Mouse (Mus musculus) frontal cortex, adult (tissue): ENCODE measurements around the gene Clec16a.

ENCODE experiments used
- ATAC-seq: cut with Nextera tagmentation; 2 replicates; pipeline ENCODE4 v1.9.2; 2017; ENCODE audit warnings: mild to moderate bottlenecking, moderate library complexity, mixed read lengths; ENCODE audit not compliant: low TSS enrichment

Clec16a gene

DNA sequence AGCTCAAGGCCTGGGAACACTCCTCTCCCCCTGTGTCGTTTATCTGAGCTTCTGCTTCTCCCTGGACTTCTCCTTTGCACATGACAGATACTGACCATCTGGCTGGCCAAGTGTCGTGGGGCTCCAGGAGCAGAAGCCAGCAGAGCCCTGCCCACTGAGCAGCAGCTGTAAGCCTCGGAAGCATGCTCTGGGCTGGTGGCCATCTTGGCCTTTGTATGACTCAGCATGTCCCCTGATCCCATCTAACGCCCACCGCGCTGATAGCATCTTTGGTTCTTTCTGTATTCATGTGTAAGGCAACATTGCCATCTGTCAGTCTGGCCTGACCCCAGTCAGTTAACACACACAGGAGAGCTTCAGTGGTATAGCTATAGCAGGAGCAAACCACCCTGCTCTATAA, 174.8 kb downstream of the Clec16a start:
- no peak for ATAC-seq

DNA sequence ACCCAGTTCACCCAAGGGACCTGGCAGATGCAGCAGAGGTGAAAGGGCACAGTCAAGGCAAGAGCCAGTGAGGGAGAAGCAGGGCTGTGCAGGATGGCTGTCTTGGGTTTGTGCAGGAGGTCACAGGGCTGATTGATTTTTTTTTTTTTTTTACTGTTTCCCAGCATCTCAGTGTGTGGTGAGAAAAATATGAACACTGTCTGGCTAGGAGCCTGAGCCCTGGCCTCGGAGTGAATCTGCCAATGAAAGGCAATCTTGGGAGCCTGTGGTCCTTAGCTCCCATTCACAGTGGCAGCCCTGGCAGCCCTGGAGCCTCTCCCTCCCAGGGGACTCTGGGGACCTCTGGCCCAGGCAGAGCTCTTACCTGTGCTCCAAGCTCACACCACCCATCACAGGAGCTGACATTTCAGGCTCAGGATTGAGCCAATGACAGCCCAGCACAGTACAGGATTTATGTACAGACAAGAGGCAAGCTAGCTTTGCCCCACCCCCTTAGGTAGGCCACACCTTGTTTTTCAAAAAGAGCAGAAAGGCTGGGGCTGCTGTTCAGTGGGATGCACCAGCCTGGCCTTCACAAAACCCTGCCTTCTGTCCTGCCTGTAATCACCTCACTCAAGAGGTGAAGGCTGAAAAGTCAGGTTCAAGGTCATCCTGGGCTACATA, 177.9 kb downstream of the Clec16a start:
- ATAC-seq: no peak

DNA sequence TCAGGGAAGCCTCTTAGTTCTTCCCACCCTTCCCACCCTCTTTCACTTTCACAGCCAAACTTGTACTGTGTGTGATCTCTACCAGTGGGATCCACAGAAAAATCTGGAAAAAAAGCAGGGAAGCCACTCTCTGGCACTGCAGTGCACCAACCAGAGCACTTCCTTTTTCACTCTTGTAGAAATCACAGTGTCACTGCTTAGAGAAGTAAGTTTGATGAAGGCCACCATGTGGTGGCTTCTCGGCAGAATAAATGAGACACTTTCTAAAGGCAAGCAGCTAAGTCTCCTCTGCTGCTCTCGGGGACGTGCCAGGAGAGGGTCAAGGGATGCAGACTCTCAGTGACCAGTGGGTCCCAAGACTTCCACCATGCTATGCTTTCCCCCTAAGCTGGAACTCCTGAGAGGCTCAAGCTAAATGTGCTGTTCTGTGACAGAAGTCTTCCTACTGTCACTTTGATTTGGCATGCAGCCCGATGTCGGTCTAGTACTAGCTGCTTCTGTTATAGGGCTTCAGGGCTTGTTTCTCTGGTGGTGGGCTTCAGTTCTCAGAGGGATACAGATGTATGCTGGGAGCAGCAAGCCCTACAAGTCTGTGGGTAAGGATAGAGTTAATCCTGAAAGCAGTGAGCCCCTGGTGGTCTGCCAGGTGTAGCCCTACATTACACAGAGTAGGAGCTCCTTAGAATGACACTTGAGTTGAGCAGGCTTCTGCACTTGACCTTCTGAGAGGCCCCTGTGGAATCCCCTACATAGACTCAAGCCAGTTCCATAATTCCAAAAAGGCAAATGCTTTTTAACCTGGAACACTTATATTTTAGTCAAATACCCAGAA, 178.9 kb downstream of the Clec16a start:
- no peak for ATAC-seq

GRCm38 (mm10) chr16:10725156-10725555, 180.0 kb downstream of the Clec16a start:
- ATAC-seq: no peak

DNA sequence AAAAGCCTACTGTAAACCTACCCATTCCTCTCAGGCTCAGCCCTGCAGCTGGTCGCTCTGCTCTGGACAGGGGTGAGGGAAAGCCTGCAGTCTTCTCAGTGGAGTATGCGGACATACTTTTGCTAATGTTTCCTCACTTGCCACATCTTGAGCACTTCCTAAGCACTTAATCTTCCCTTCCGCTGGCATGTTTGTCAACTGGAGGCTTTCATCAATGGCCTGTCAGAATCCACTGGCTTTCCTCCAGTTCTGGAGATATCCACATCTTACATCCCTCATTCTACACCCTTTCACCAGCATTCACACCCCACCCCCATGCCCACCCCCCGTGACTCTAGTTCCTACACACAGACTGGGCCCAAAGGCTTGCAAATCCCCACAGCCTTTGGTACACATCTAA, 182.5 kb downstream of the Clec16a start:
- ATAC-seq: no peak

GRCm38 (mm10) chr16:10728886-10729285, 183.7 kb downstream of the Clec16a start:
- no peak for ATAC-seq

GRCm38 (mm10) chr16:10730941-10731340, 185.8 kb downstream of the Clec16a start:
- no peak for ATAC-seq

GRCm38 (mm10) chr16:10731785-10732184, 186.6 kb downstream of the Clec16a start:
- no peak for ATAC-seq

GRCm38 (mm10) chr16:10732421-10732820, 187.3 kb downstream of the Clec16a start:
- ATAC-seq: no peak

DNA sequence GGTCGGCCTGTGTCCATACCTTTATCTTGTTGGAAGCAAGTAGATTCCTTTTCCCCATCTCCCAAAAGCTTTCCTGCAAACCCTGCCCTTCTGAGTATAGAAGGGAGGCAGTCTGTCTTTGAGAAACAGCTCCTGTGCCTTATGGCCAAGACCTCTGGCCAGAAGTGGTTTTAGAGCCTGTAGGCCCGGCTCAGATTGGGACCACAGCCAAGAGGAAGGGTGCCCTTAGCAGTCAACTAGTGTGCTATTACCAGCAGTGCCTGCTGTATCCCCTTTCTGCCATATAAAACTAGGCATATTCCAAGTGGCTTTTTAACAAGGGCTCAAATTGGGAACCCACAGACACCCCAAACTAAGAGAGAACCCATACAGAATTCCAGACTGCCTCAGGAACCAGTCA, 190.6 kb downstream of the Clec16a start:
- no peak for ATAC-seq

DNA sequence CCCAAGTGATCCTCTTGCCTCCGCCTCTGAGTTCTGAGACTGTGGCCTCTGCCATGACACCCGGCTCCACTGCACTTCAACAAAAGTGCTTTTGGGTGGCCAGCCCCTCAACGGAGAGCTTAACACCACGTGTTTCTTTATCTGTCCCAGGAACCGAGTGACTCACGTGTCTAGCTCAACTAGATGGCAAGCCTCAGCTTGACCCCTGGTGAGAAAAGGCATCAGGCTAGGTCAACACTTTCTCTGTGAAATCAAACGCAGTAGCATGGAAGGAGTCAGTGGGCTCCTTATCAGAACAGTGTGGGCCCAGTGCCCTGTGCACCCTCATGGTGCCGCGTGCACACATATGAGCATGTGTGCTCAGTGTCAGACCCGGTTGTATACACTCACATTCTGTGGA, 191.2 kb downstream of the Clec16a start:
- ATAC-seq: no peak

GRCm38 (mm10) chr16:10737571-10737970, 192.4 kb downstream of the Clec16a start:
- no peak for ATAC-seq

DNA sequence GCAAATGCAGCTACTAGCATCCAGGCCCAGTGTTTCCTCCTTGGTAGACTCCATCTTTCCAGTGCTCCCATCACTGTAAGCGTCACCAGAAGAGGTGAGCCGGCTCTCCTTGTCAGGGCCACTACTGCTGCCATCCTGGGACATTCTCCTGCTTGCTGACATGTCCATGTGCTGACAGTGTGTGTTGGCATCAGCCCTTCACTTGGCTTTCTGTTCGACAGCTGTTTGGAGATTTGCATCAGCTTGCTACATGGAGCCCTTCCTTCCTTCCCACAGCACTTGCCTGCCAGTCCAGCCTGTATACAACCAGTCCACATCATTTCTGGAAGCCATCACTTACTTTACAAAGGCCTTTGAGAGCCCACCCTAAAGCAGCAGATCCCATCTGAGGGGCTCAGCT, 193.7 kb downstream of the Clec16a start:
- ATAC-seq: no peak

DNA sequence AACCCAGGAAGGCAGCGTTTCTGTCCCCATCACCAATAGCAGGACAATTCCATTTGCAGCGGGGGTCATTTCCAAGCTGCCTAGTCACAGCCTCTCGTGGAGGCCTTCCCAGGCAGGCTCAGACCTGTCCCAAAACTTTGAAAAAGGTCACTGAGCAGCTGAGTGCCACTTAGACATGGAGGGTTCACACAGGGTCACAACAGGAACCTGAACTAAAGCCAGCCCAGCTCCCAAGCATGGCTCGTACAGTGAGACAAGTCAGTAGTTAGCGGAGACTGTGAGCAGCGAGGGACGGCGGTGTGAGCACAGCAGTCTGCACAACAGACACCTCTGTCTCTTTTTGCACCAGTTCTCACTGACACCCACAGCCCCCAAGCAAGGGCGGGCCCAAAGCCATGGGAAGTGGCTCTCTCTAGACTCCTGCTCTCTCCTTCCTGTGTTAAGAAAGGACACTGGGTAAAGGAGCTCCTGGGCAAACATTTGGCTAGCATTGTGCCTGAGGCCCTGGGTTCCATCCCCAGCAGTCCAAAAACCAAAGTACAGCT, 194.8 kb downstream of the Clec16a start:
- peak; percentile 13; the same call in 1 of the 2 replicates for ATAC-seq

DNA sequence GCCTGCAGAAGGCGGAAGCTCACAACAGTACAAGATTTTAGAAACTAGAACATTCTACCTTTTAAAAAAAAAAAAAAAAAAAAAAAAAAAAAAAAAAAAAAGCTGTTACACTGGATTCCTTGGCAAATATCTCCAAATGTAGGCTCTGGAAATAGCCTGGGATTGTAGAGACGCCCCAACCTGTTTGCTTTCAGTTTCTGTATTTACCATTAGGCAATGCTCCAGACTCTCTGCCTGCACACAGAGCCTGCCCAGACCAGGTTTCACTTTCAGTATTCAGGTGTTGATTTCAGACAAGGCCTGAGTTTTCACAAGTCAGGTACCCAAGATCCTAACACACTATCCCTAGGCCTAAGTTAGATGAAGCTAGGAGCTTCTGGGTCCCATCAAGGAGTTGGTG, 195.9 kb downstream of the Clec16a start:
- 0 out of 2 replicates have a peak, but pooled peaks have one; percentile 18 for ATAC-seq

- no peak for ATAC-seq
Measured at GRCm38 (mm10) chr16:10749226-10749625, 204.1 kb downstream of the Clec16a start.

GRCm38 (mm10) chr16:10749824-10750223, 204.7 kb downstream of the Clec16a start:
- ATAC-seq: peak; percentile 60

DNA sequence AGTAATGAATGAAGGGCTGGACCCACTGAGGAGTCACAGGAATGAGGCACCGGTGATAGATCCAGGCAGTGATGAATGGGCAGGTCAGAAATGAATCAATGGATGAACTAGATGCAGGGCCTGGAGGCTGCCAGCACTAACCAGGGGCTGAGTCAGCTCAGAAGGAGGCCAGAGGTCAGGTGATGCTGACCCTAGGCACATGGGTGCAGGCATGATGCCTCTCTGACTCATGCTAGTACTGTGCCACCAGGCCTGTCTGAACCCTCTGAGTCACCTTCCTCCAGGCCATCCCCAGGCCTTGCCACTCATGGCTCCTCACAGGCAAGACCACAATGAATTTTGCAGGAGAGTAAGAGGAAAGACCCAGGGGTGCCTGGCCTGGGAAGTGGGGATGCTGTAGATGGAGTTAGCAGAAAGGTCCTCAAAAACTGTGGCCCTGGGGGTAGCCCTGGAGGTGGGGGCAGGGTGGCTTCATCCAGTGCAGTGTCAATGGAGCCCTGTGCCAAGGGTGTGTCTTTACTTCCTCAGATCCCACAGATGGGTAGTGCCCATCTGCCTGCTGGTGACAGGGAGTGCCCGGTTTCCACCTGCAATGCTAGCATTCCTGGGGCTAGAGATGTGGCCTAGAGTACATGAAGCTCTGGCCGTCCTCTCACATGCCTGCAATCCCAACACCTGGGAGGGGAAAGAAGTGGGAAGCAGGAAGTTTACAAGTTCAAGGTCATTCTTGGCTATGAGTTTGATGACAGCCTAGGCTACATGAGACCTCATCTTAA, 209.6 kb downstream of the Clec16a start:
- ATAC-seq: no peak

GRCm38 (mm10) chr16:10756168-10756567, 211.0 kb downstream of the Clec16a start:
- ATAC-seq: no peak

DNA sequence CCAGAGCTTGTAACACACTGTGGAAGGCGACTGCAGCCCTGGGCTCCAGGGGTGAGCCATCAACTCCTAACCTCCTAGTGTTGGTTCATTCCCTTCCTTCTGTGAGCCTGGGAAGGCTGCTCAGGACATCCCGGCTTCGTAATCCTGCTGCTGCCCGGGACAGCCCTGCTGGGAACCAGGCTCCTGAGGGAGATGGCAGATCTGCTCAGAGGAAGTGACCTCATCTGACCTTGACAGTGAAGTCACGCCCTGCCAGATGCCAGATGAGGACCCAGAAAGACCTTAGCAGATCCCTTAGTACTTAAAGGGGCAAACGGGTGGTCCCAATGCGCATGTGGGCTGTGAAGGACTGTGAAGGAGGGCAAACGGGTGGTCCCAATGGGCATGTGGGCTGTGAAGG, 216.0 kb downstream of the Clec16a start:
- no peak for ATAC-seq

DNA sequence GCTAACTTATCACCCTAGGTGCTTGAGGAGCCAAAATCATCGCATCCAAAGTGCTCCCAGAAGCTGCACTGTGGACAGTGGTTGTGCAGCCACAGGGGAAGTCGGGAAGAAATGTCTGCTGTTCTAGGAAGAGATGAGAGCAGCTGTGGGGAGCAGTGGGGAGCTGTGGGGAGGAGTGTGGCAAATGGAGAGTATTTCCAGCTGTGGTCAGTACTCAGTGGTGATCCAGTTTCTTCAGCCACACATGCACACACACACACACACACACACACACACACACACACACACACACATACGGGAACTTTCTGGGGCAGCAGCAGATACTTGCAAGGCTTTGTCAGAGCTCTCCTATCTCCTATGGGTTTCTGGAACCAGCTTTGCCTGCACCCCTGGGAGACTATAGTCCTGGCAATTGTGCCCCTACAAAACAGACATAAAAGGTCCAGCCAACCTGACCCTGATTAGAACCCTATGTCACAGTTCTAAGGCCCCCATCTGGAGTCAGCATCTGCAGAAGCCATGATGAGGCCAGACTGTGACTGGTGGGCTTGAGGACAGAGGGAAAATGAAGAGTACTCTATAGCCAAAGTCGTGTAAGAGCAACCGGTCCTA, 217.5 kb downstream of the Clec16a start:
- ATAC-seq: no peak
